Mouse (Mus musculus): Measurements from ENCODE around the gene Rccd1. TPM values are rescaled to one million over a fixed set of nuclear protein-coding genes. Genes with fewer than 3 reads are reported as not detected.
A peak's percentile ranks its signal among the peaks of the same experiment; 100 is the strongest.

Rccd1 gene
- polyA plus RNA-seq, 2 experiments = 1.6 to 6.6 TPM

- TF ChIP-seq CTCF (IDR thresholded peaks at IDR 0.05; ENCODE audit: low read depth) (peak; percentile 24; the same call in 1 of the 2 replicates), EP300 (IDR thresholded peaks at IDR 0.05; ENCODE audit: low read depth) (no peak)
- no peak overlapping the region for H3K27ac ChIP-seq
- H3K36me3 ChIP-seq (replicated peaks; ENCODE audit: control insufficient read depth, insufficient read depth, low read depth) = peaks cover 4% of the 10 kb centered on the region
- H3K4me3 ChIP-seq (ENCODE audit: insufficient read depth in 1 of 2, low read depth in 2 of 2, low read length in 2 of 2) = no peak overlapping the region
- no peak overlapping the region for H3K9ac ChIP-seq (replicated peaks)
- H3K27me3 ChIP-seq (ENCODE audit: control insufficient read depth, insufficient read depth, low read length) = no peaks in the 10 kb centered on the region
- H3K4me1 ChIP-seq (replicated peaks; ENCODE audit: control insufficient read depth in 2 of 2, insufficient read depth in 2 of 2, low read length in 1 of 2) = peaks cover 4 to 8% of the 10 kb centered on the region in 2 experiments
- no peaks in the 10 kb centered on the region for H3K9me3 ChIP-seq (ENCODE audit: control insufficient read depth, low read length)
- ATAC-seq (ENCODE audit: insufficient read depth) (no peak), DNase-seq (ENCODE audit: low read depth in 3 of 3, low spot score in 3 of 3) (no peak)
- no peak overlapping the region for H3K4me2 ChIP-seq (ENCODE audit: low read depth)
- 62% methylated on average over 2 of the region's 2 CpGs for WGBS (ENCODE audit: insufficient replicate concordance)
Measured at GRCm38 (mm10) chr7:80280998-80281397, 43.3 kb downstream of the Rccd1 start.

GRCm38 (mm10) chr7:80280032-80280431, 44.2 kb downstream of the Rccd1 start:
- DNase-seq (ENCODE audit: low read depth in 3 of 3, low spot score in 3 of 3) = no peak
- Histone ChIP-seq H3K4me1 (replicated peaks; ENCODE audit: control insufficient read depth in 2 of 2, insufficient read depth in 2 of 2, low read length in 1 of 2) (peaks cover 4 to 8% of the 10 kb centered on the region in 2 experiments), H3K9ac (replicated peaks) (no peak overlapping the region), H3K27me3 (ENCODE audit: control insufficient read depth, insufficient read depth, low read length) (no peaks in the 10 kb centered on the region), H3K36me3 (replicated peaks; ENCODE audit: control insufficient read depth, insufficient read depth, low read depth) (peaks cover 9% of the 10 kb centered on the region), H3K4me2 (ENCODE audit: low read depth) (no peak overlapping the region), H3K4me3 (ENCODE audit: insufficient read depth in 1 of 2, low read depth in 2 of 2, low read length in 2 of 2) (no peak overlapping the region), H3K27ac (no peak overlapping the region), H3K9me3 (ENCODE audit: control insufficient read depth, low read length) (no peaks in the 10 kb centered on the region)
- ATAC-seq (ENCODE audit: insufficient read depth) = no peak
- TF ChIP-seq CTCF (IDR thresholded peaks at IDR 0.05; ENCODE audit: low read depth) = no peak
- no peak for TF ChIP-seq EP300 (IDR thresholded peaks at IDR 0.05; ENCODE audit: low read depth)
- 77% methylated on average over 10 of the region's 10 CpGs for WGBS (ENCODE audit: insufficient replicate concordance)

- Histone ChIP-seq H3K4me2 (ENCODE audit: low read depth) (no peak overlapping the region), H3K9ac (replicated peaks) (no peak overlapping the region), H3K27ac (no peak overlapping the region), H3K36me3 (replicated peaks; ENCODE audit: control insufficient read depth, insufficient read depth, low read depth) (peaks cover 15% of the 10 kb centered on the region), H3K9me3 (ENCODE audit: control insufficient read depth, low read length) (no peaks in the 10 kb centered on the region), H3K4me1 (replicated peaks; ENCODE audit: control insufficient read depth in 2 of 2, insufficient read depth in 2 of 2, low read length in 1 of 2) (0 out of 4 replicates have a peak, but pooled peaks cover 0 to 2% of the 10 kb centered on the region in 2 experiments), H3K4me3 (ENCODE audit: insufficient read depth in 1 of 2, low read depth in 2 of 2, low read length in 2 of 2) (no peak overlapping the region), H3K27me3 (ENCODE audit: control insufficient read depth, insufficient read depth, low read length) (no peaks in the 10 kb centered on the region)
- DNase-seq (ENCODE audit: low read depth in 3 of 3, low spot score in 3 of 3) (no peak), ATAC-seq (ENCODE audit: insufficient read depth) (no peak)
- WGBS (ENCODE audit: insufficient replicate concordance) = 59% methylated on average over 4 of the region's 4 CpGs
- TF ChIP-seq CTCF (IDR thresholded peaks at IDR 0.05; ENCODE audit: low read depth) = no peak
- no peak for TF ChIP-seq EP300 (IDR thresholded peaks at IDR 0.05; ENCODE audit: low read depth)
Measured at GRCm38 (mm10) chr7:80276374-80276773, 47.9 kb downstream of the Rccd1 start.

- Histone ChIP-seq H3K4me1 (replicated peaks; ENCODE audit: control insufficient read depth in 2 of 2, insufficient read depth in 2 of 2, low read length in 1 of 2) (peaks cover 10 to 14% of the 10 kb centered on the region in 2 experiments), H3K27ac (no peak overlapping the region), H3K9me3 (ENCODE audit: control insufficient read depth, low read length) (no peaks in the 10 kb centered on the region), H3K9ac (replicated peaks) (no peak overlapping the region), H3K27me3 (ENCODE audit: control insufficient read depth, insufficient read depth, low read length) (no peaks in the 10 kb centered on the region), H3K4me3 (ENCODE audit: insufficient read depth in 1 of 2, low read depth in 2 of 2, low read length in 2 of 2) (no peak overlapping the region), H3K4me2 (ENCODE audit: low read depth) (no peak overlapping the region), H3K36me3 (replicated peaks; ENCODE audit: control insufficient read depth, insufficient read depth, low read depth) (peaks cover 15% of the 10 kb centered on the region)
- TF ChIP-seq CTCF (IDR thresholded peaks at IDR 0.05; ENCODE audit: low read depth) (no peak), EP300 (IDR thresholded peaks at IDR 0.05; ENCODE audit: low read depth) (no peak)
- no peak for ATAC-seq (ENCODE audit: insufficient read depth)
- DNase-seq (ENCODE audit: low read depth in 3 of 3, low spot score in 3 of 3) = no peak
- WGBS (ENCODE audit: insufficient replicate concordance) = 65% methylated on average over 2 of the region's 2 CpGs
Measured at GRCm38 (mm10) chr7:80273456-80273855, 50.8 kb downstream of the Rccd1 start.

GRCm38 (mm10) chr7:80269751-80270255, 54.5 kb downstream of the Rccd1 start:
- no peak for TF ChIP-seq CTCF (IDR thresholded peaks at IDR 0.05; ENCODE audit: low read depth)
- ATAC-seq (ENCODE audit: insufficient read depth) (peak; percentile 69), DNase-seq (ENCODE audit: low read depth in 3 of 3, low spot score in 3 of 3) (no peak)
- Histone ChIP-seq H3K9ac (replicated peaks) (peak overlapping the region; percentile 76), H3K4me1 (replicated peaks; ENCODE audit: control insufficient read depth in 2 of 2, insufficient read depth in 2 of 2, low read length in 1 of 2) (peaks cover 10 to 13% of the 10 kb centered on the region in 2 experiments), H3K27me3 (ENCODE audit: control insufficient read depth, insufficient read depth, low read length) (no peaks in the 10 kb centered on the region), H3K36me3 (replicated peaks; ENCODE audit: control insufficient read depth, insufficient read depth, low read depth) (peaks cover 21% of the 10 kb centered on the region), H3K4me3 (ENCODE audit: insufficient read depth in 1 of 2, low read depth in 2 of 2, low read length in 2 of 2) (peak overlapping the region; percentile 72 to 81), H3K9me3 (ENCODE audit: control insufficient read depth, low read length) (no peaks in the 10 kb centered on the region), H3K4me2 (ENCODE audit: low read depth) (peak overlapping the region; percentile 91), H3K27ac (peak overlapping the region; percentile 69)
- under 1% methylated on average over 23 of the region's 23 CpGs for whole genome bisulfite sequencing (ENCODE audit: insufficient replicate concordance)
